Mouse (Mus musculus) embryonic fibroblast, embryonic 13.5 days (primary cell): ENCODE data around the gene Rgs8.

Experiments
- CTCF ChIP-seq: IDR thresholded peaks from 2 replicates; pipeline ENCODE4 v1.5.1; 2011; ENCODE audit warnings: mild to moderate bottlenecking, control low read depth, low read length, moderate library complexity, borderline replicate concordance; ENCODE audit not compliant: insufficient read depth
- POLR2A ChIP-seq: IDR thresholded peaks from 2 replicates; pipeline ENCODE4 v1.6.1; 2011; ENCODE audit warnings: low read depth, mild to moderate bottlenecking, control low read depth, low read length, moderate library complexity

DNA sequence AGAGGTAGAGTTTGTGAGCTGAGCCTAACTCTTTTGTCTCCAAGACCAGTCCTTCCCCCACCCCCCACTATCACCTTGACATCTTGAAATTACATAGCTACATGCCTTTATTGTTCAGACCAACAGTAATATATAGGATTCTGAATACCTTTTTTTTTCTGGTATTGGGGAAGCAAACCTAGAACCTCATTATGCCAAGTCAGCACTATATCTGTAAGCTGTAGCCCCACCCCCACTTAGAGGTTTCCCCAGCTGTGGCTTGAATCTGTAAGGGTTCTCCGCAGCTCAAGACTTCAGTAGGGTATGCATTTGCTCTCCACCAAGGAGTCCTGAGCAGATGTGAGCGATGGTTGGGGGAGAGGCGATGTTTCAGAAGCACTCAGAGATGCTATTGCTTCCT is 18.5 kb downstream of the Rgs8 start:
- no peak for TF ChIP-seq CTCF
- no peak for TF ChIP-seq POLR2A
